Mouse (Mus musculus) retina, embryonic 14.5 days (tissue): ENCODE data around the gene Tex14.

Experiments
- DNase-seq: peaks from one replicate; pipeline ENCODE4 v3.0.0-alpha.2; 2015; ENCODE audit warnings: low spot score

Gene Tex14

DNA sequence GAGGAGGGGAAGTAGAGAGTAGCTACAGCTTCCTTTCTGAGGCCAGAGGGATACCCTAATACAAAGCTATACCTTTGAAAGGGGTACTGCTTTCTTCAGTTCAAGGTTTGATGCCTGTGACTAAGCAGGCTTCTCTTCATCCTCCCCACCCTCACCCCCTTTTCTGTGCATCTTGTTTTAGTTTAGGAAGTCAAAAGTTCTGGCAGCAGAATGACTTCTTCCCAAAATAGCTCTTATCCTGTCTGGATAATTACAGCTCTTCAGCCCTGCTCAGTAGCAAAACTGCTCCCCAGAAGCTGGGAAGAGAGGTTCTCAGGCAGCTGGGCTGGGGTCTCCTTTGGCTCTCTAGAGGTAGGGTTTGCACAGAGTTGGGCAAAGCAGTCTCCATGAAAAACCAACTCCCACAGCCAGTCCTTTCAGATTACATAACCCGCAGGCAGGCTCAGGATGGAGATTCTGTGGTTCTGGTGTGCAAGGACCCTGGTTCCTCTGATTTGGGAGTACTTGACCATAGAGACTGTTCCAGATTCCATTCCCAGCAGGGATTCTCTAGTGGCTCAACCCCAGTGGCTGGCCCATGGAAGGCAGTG is 166.6 kb downstream of the Tex14 start:
- DNase-seq = no peak

DNA sequence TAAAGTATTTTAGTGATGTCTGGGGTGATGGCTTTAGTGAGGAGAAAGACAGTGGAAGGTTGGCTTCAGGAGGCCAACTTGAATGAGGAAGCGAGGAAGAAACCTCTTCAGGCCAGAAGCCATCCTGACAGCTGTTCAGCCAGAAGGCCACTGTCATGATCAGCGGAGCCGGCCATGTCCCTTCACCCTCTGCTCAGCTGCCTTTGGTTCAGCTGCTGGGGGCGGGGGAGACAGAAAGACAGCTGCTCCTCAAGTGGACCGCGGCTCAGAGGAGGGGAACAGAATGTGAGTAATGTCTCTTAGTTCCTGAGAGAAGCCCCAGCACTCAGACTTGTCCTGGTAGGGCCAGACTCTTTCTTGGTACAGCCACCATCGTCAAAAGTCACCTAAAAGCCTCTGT is 168.9 kb downstream of the Tex14 start:
- DNase-seq = peak; percentile 41

DNA sequence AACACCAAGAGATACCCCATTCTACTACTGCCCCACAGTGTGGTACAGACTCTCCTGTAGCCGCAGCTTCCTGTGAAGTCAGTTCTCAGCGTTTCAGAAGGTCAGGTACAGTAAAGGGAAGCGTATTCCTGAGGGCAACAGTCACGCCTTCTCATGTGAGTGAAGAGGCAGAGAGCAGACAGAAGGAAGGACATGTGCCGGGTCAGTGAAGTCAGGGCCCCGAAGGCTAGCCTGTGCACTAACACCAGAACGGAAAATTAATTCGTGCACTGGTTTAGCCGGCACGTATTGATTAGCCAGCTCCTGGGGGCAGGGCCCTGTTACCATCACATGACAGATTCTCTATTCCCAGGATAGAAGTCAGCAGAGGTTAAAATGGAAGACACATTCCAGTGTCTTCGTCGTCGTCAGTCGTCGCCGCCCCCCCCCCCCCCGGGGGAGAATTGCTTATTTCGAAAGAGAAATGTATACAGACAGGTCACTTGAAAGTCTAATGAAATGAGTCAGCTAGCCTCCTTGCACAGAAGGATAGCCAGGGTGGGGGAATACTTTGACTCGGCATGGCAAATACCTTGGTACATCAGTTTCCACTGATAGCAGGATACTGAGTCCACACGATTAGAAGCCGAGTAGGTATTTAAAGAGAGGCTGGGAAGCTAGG is 169.8 kb downstream of the Tex14 start:
- no peak for DNase-seq

DNA sequence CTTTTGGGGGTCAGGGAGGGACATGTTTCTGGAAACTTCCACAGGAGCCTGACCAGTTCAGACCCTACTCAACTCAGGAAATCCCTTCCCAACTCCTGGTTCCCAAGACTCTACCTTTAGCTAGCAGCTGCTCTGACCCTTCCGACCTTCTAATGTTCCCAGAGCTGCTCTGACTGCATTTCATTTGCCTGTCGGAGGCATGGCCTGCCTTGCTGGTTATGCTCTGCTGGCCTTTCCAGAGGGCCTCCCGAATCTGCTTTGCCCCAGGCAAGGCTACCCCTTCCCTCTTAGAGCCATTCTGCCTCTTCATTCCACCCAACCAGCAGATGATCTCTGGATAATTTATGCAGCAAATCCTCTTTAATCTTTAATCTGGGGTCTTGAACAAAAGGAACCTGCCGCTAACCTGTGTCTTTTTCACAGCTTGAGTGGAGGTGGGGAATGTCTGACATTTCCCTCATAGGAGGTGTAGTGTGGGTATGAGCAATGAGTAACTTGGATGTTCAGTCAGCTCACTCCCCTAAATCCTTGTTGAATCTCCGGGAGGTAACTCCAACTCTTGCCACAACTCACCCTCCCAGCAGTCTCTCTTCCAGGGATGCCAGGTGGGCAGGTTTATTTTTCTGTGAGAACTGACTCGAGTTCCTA is 172.9 kb downstream of the Tex14 start:
- DNase-seq = peak; percentile 39

DNA sequence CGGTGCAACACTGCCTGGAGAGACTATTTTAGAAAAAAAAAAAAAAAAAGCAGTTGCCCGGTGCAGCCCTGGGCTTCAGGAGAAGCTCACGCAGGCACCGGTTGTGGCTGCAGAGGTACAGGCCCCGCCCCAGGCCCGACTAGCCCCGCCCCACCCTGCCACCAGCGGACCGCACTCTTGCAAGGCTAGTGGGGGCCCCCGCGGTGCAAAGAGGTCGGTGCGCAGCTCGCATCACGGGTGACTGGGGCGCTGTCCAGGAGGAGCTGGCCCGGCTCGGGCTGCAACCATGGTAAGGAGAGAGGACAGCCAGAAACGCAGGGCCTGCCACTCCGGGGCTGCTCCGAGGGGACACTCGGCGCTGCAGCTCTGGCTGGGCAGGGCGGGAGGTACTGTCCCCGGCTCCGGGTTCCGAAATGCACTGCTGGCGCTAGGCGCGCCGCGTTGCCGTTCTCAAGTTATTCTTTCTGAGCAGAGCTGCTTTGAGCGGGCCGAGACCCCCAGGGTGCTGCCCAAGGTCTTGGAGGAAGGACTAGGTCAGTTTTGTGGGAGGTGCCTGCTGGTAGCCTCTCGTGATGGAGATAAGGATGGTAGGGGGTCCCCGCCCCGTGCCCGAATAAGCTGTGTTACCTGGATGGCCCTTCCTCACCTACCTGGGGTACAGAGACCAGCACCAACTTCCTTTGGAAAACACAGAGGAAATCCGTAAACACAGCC is 173.5 kb downstream of the Tex14 start:
- peak; percentile 77 for DNase-seq

DNA sequence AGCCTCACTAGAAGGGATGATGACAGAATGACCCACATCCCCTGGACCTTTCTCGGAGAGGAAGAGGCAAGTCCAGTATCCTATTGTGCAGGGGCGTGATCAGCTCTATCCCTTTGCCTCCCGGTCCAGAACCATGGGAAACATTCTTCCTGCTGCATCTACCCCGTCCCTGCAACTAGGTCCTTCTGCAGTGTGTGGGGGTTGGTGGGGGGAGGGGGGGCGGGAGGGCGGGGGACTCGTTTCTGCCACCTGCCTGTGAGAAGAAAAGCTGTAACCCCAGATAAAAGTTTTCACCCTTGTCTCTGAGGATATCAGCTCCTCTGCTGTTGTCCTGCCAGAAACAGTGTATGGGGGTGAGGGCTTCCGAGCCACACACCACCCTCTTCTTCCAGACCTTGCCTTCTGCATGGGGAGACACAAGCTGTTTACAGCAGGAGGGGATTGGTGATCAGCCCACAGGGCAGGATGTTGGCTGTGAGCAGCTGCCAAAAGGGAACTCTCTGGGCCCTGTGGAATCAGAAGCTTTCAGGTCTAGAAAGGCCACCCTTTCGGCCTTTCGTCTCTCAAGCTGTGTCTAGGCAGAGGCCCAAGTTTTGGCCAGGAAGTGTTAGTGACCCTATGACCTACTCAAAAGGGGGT is 174.2 kb downstream of the Tex14 start:
- peak; percentile 42 for DNase-seq

DNA sequence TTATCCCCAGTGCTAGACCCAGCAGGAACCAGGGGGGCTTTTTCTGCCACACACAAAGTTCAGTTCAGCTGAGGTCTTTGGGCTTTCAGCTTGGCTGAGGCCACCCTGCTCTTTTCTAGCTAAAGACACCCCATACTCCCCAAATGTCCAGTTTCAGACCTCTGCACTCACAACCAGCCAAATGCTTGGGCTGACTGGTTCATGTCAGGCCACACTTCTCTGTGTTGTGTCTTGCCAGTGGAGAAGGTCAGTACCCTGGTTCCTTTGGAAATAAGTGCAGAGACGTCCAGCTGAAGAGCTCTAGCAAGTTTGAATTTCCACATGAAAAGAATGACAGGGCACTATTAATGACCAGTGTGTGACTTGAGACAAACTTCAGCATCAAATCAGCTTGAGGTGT is 174.8 kb downstream of the Tex14 start:
- no peak for DNase-seq

DNA sequence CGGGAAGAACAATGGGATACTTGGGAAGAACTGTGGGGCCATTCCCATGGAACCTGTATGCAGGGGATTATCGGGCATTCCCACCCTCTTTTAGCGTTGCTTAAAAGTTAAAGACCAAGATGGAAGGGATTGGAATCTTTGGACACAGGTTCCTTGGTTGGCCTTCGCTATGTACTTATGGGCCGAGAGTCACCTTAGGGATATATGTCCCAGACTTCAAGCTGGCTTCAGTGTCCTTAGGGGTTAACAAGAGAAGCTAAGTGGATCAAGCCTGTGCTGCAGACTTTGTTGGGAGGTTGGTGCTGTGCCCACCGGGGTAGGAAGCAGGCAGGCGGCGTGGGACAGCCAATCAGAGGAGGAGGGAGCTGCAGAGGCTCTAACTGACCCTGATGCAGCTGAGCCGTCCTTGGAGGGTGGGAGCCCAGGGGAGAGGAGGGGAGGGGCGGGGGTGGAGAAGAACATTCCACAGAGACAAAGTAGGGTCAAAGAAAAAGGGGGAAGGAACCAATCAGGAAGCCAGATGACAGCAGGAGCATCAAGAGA is 175.7 kb downstream of the Tex14 start:
- no peak for DNase-seq

DNA sequence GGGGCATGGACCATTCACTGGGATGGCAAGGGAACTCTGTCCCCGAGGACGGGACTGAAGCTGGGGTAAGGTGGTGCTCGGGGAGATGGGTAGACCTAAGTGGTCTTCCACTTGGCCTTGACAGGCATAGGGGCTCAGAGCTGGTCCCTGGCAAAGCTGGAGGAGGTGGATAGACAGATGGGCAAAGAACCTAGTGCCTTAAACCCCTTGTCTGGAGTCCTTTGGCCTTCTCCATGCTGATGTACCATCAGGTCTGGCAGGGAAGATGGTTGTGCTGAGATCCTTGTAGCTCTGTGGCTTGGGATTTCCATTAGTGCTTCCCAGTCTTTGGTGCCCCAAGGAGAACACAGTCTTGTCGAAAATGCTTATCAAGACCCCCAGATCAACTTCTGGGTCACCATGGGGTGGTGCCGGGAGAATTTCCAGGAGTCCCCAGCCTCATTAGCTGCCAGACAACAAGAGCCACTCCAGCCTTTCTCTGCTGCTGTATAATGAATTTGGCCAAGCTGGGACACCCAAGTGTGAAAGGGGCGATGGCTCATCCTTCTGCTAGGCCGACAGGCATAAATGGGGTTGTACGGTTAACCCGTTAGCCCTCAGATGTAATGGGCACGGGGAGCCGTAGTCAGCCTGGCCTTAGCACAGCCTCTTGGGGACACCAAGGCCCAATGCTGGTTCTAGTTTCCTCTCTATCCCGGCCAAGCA is 176.4 kb downstream of the Tex14 start:
- DNase-seq = no peak

DNA sequence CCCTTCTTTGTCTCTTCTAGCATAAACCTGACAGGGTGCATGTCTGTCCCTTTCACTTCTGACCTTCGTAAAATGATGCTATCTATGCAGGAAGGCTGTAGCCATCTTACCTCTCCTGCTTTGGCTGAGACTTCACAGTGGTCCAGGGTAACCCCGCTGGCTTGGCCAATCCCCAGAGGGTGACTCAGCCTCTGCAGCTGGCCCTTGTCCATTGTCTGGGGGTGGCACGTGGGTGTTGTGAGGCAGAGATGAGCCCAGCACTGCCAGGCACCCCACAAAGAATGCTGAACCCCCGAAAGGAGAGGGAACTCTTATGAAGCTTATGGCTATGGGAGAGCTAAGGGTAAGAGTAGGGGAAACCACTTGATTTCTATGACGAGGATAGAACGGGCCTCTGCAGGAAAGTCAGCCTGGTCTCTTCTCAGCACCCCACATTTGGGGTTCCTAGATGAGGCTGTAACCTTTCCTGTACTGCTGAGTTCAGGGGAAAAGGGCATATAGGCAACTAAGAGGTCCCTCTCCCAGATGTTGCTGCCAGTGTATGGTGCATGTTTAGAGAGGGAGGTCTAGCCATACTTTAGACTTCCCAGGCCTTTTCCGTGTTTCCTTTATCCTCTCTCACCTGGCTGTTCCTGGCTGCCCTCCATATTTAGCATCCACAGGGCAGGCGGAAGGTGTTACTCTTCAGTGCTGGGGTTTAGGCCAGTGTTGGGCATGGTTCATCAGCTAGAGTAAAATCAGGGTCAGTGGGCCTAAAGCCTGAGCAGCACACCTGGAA is 177.3 kb downstream of the Tex14 start:
- no peak for DNase-seq

DNA sequence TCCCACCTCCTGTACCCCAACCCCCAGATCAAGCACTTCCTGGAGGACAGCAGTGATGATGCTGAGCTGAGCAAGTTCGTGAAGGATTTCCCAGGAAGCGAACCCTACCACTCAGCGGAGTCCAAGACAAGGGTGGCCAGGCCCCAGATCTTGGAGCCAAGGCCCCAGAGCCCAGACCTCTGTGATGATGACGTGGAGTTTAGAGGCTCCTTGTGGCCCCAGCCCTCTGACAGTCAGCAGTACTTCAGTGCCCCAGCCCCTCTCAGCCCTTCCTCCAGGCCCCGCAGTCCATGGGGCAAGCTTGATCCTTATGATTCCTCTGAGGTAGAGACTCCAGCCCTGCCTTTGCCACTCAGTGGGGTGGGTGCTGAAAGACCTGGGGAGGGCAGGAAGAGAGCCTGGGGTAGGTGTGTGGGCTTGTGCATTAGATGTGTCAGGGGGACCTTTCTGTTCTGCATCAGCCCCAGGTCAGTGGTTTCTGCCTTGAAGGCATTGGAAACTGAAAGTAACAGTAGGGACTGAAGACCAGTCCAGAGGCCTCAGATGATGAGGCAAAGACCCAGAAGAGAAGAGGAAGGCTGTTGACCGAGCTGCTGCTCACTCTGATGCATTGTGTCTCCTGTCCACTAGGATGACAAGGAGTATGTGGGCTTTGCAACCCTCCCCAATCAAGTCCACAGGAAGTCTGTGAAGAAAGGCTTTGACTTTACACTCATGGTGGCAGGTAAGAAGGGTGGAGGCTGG is 178.6 kb downstream of the Tex14 start:
- DNase-seq = no peak

DNA sequence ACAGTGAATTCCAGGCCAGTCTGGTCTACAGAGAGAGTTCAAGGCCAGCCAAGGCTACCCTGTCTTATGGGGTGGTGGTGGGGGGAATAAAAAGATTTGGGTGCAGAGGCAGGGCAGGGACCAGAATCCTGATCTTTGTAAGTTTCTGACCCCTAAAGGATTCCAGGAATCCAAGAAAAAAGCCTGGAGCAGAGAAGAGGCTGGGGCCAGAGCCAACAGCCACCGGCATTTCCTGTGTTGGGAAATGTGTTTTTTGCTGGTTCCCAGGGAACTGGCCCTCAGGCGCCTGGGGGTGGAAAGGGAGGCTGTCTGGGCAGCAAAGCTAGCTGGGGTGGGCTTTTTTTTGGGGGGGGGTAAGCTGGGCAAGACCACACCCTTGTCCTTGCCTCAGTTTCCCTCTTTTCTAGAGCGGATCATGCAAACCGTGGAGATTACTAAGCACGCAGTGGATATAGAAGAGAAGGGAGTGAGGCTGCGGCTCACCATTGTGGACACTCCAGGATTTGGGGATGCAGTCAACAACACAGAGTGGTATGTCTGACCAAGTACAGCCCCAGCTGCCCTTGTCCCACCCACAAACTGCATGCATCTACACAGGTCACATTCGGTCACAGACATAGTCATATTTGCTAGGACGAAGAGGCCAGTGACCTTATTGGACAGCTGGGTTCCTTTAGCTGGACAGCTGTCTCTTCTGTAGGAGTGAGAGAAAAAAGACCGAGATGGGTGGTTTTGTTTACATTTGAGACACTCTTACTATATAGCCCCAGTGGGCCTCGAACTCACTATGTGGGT is 180.0 kb downstream of the Tex14 start:
- DNase-seq = no peak

DNA sequence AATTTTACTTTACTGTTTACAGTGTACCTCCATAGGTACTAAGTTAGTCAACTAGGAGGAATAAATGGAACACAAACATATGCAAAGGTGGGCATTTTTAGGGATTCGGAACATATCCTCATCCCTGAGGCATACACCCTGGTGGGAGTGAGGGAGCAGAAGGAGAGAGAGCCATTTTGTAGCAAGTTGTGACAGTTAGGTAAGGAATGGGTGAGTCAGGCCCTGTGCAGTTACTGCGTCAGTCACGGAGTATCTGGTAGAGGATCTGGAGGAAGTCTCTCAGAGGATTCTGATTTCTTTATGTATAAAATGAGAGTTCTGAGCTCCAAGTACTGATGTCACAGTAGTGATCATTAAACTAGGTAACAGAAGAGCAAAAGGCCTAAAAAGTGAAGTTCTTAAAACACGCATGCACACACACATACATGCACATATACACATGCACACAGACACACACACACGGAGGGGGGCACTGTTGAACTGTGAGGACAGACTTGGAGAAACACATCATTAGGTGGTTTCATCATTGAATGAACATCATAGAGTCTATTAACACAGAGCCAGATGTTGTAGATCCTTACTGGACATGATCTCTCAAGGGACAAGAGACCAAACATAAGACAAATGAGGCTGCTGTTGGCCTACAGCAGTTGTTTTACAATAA is 182.5 kb downstream of the Tex14 start:
- no peak for DNase-seq

DNA sequence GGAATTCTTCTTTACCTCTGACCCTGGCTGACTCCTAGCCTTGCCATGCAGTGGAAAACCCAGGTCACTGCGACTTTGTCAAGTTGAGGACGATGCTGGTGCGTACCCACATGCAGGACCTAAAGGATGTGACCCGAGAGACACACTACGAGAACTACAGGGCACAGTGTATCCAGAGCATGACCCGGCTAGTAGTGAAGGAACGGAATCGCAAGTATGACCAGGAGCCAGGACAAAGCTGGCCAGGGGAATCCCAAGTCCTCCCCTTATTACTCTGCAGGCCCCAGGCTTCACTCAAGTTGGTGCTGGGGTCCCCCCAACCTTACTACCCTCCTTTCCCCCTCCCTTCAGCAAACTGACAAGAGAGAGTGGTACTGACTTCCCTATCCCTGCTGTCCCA is 184.7 kb downstream of the Tex14 start:
- no peak for DNase-seq

DNA sequence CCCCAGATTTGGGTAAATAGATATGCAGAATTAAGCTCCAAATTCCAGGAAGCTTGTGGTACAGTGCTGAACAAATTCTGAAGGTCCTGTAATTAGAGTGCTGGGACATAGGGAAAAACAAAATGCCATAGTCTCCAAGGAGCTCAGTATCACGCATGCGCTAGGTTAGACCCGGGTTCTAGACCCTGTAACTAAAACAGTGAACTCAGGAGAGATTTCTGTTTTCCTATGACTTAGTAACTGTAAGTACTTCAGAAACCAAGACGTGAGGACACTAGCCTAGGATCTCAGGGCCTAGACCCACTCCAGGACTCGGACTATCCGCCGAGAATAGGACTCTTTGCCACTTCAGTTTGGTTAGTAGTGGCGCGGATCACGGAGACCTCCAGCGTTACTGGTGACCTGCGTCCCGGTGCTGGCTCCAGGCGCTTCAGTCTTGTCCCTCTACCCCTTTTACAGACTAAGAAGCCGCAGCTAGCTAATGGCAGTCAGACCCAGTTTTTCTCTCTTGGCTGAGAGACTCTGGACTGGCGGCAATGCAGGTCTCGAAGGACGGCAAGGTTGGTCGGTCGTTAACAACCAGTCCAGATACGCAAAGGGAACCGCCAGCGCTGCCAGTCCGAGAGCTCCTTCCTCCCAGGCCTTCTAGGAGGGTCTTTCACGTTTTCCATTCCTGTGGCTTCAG is 186.1 kb downstream of the Tex14 start:
- DNase-seq = peak; percentile 32

DNA sequence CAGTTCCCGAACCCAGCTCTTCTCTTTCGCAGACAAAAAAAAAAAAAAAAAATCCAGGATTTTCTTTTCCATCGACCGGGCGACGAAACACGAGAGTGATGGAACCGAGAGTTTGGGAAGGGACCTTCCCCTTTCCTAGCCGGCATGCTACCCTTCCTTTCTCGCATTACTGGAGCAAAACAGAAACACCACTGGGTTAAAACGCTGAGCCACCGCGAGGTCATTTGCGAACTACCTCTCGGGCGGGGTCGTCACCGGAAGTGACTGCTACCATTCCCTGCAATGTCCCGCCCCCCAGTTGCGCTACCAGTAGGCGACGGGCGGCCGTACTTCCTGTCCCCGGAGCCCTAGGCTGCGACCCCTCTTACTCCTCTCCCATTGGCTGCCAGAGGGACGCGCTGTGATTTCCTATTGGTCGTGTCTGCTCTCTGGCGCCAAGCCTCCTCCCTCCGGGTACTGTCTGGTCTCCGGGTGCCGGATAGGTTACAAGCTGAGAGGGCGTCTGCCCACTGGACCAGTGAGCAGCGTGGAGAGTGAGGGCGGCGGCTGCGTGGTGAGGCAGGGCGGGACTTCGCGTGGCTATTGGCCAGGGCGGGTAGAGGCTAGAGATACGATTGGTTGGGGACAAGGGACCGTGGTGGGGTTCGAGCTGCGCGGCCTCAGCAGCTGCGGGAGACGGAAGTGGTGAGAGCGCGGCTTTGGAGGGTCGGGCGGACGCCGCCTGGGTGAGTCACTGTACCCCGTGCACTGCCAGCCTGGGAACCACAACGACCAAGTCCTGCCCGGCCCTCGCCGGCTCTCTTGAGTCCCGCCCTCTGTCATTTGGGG is 186.9 kb downstream of the Tex14 start, which contains the start of gene Mtmr4:
Gene Mtmr4 (plus strand): TSS at position 637 of the 828 bp plus-strand sequence.
- DNase-seq = peak; percentile 99

DNA sequence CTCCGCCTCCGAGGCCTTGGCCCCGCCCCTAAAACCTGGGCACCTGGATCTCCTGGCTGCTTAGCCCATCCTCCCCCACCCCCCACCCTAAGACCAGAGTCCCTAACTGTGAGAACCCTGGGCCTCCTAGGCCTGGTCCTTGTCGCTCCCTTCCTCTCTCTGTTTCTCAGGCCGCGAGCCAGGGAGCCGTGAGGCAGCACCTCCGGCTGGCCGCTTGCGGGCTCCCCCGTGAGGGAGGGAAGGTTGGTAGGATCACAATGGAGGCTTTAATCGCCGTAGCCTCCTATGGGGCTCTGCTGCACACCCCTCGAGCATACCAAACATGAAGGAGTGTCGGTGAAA is 187.5 kb downstream of the Tex14 start:
- no peak for DNase-seq
